Mouse (Mus musculus) stomach, embryonic 15.5 days (tissue): ENCODE measurements around the gene Galnt17. TPM values are rescaled to one million over a fixed set of nuclear protein-coding genes. Genes with fewer than 3 reads are reported as not detected.

Experiments
- ATAC-seq: fragments of 200-750 bp; cut with Nextera tagmentation; 2 replicates; pipeline ENCODE4 v1.8.0; 2017; ENCODE audit warnings: low read depth, moderate number of reproducible peaks, moderate TSS enrichment; ENCODE audit not compliant: insufficient read depth, low FRiP score
- H3K27ac ChIP-seq: fragments of 300-500 bp; sonication (generic); 2 replicates; pipeline ENCODE4 v1.5.1; 2015; ENCODE audit warnings: mild to moderate bottlenecking, inconsistent platforms
- H3K27me3 ChIP-seq: fragments of 300-500 bp; sonication (generic); replicated peaks from 2 replicates; pipeline ENCODE4 v1.6.1; 2015; ENCODE audit warnings: inconsistent platforms
- H3K36me3 ChIP-seq: fragments of 300-500 bp; sonication (generic); 2 replicates; pipeline ENCODE4 v1.6.1; 2015; ENCODE audit warnings: inconsistent platforms
- H3K4me1 ChIP-seq: fragments of 300-500 bp; sonication (generic); 2 replicates; pipeline ENCODE4 v1.6.1; 2015; ENCODE audit warnings: inconsistent platforms
- H3K4me2 ChIP-seq: fragments of 300-500 bp; sonication (generic); 2 replicates; pipeline ENCODE4 v1.6.1; 2015; ENCODE audit warnings: mild to moderate bottlenecking, inconsistent platforms
- H3K4me3 ChIP-seq: fragments of 300-500 bp; sonication (generic); replicated peaks from 2 replicates; pipeline ENCODE4 v1.5.1; 2015; ENCODE audit warnings: inconsistent platforms
- H3K9ac ChIP-seq: fragments of 300-500 bp; sonication (generic); 2 replicates; pipeline ENCODE4 v1.6.1; 2015; ENCODE audit warnings: inconsistent platforms
- H3K9me3 ChIP-seq: fragments of 300-500 bp; sonication (generic); 2 replicates; pipeline ENCODE4 v1.6.1; 2016; ENCODE audit warnings: inconsistent platforms
- WGBS: fragments of 180-500 bp; shearing (Covaris S2); methylation state at CpG from one replicate; pipeline ENCODE4 v1.1.7; 2015; 5-methylcytosine and 5-hydroxymethylcytosine counted together
- polyA plus RNA-seq: library from polyadenylated mRNA; unstranded; fragments of >200 nt; fragmentation: Nextera tagmentation; extraction: Ambion mirVana; gene quantifications from 2 replicates; pipeline ENCODE4 v1.2.1, GENCODE M21; 2015

Galnt17 gene
- polyA plus RNA-seq: 1.4 and 1.6 TPM in 2 replicates

DNA sequence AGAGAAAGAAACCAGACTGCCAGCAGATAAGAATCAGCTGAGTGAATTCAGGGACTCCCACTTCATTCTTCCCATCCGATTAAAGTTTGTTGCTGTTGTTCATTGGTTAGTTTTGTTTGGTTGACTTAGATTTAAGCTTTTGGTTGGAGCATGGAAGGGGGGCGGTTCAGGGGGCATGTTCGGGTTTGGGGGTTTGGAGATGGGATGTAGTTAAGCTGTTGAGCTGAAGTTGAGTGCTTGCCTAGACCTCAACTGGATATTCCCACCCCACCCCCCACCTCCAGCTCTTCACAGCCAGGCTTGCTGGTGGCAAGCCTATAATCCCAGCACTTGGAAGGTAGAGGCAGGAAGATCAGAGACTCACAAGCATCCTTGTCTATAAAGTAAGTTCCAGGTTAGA is at the start of gene Galnt17:
Gene Galnt17 (minus strand): TSS at position 101 of the 400 bp plus-strand sequence.
- no peaks in the 10 kb centered on the region for H3K9me3 ChIP-seq
- no peaks in the 10 kb centered on the region for H3K36me3 ChIP-seq
- H3K4me2 ChIP-seq: peak within 1 kb of the TSS; percentile 90
- peak within 1 kb of the TSS; percentile 56 for H3K4me3 ChIP-seq
- H3K4me1 ChIP-seq: peaks cover 17% of the 10 kb centered on the region
- no peak for ATAC-seq
- H3K27ac ChIP-seq: peak within 1 kb of the TSS; percentile 64
- H3K27me3 ChIP-seq: peaks cover 22% of the 10 kb centered on the region
- WGBS: 59% methylated on average over 3 of the region's 3 CpGs
- H3K9ac ChIP-seq: peak within 1 kb of the TSS; percentile 25

DNA sequence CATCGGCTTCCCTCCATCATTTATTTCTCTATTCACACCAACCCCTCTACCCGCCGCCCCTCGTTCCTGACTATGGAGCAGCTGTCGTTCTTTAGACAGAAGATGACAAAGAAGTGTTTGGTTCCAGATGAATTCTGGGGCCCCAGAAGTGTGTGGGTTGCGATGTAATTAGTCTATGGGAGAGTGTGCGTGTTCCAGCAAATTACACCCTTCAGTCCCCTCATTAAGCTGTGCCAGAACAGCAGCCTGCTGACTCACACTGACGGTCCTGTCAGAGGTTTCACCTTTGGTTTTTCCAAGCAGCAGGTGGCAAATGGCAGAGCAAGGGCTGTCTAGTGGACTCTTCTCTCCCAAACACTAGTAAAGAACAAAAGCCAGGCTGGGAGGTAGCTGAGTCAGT is 26.2 kb upstream of the Galnt17 start:
- WGBS: 76% methylated on average over 8 of the region's 8 CpGs
- Histone ChIP-seq H3K4me2 (no peak overlapping the region), H3K36me3 (no peaks in the 10 kb centered on the region), H3K9ac (no peak overlapping the region), H3K27me3 (no peaks in the 10 kb centered on the region), H3K4me3 (no peak overlapping the region), H3K4me1 (no peaks in the 10 kb centered on the region), H3K27ac (no peak overlapping the region), H3K9me3 (no peaks in the 10 kb centered on the region)
- ATAC-seq: no peak

DNA sequence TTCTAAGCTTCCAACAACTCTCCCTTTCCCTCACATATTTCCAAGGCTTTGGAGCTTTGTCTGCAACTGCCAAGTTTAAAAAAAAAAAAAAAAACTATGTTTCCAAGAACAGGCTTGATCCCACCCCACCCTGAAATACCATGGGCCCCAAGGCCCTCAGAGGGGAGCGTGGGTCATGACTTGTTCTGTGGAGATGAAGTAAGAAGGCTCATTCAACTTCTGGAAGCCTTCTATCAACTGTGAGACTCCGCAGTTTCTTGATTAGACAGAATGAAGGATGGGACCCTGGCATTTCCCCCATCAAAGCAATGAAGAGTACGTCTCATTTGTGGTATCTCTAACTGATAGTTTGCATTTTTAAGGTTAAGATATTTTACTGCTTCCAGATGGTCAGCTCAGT is 13.0 kb upstream of the Galnt17 start:
- Histone ChIP-seq H3K9me3 (no peaks in the 10 kb centered on the region), H3K4me3 (no peak overlapping the region), H3K9ac (no peak overlapping the region), H3K4me1 (no peaks in the 10 kb centered on the region), H3K27me3 (no peaks in the 10 kb centered on the region), H3K27ac (no peak overlapping the region), H3K4me2 (no peak overlapping the region), H3K36me3 (no peaks in the 10 kb centered on the region)
- no peak for ATAC-seq
- 40% methylated on average over 3 of the region's 3 CpGs for WGBS

DNA sequence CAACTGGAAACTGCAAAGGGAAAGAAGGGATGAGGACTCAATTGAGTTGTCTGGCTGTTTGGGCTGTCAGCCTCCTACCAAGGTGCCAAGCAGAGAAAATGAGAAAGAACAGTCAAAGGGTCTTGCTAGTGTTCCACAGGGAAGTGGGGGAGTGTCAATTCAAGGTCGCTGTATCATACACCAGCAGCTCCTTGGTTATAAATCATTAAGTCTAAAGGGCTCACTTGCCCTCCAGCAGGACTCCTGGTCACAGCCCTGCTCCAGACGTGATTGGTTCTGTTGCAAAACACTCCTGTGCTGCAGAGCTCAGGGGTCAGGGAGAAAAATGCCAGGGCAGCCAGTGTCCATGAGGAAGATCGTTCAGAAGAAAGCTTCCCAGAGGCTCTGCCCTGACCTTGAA is 11.3 kb upstream of the Galnt17 start:
- Histone ChIP-seq H3K9me3 (no peaks in the 10 kb centered on the region), H3K4me2 (no peak overlapping the region), H3K4me1 (no peaks in the 10 kb centered on the region), H3K27ac (no peak overlapping the region), H3K9ac (no peak overlapping the region), H3K27me3 (no peaks in the 10 kb centered on the region), H3K36me3 (no peaks in the 10 kb centered on the region), H3K4me3 (no peak overlapping the region)
- 22% methylated on average over 3 of the region's 3 CpGs for WGBS
- no peak for ATAC-seq

DNA sequence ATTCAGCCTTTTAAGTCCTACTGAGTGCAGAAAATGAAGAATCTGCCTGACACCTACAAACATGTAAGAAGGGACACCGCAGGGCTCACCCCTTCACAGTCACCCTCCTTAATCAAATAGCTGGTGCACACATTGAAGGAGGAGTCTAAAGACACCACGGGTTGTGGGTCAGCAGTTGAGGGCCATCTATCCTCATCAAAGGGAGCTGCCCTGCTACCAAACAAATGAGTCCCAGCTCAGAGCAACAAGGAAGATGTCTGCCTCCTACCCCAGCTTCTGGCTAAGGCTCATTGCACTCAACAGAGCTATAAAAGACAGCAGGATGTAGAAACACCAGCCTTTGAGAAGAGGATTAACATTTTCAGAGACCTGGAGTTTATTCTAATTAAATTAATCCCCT is 10.8 kb upstream of the Galnt17 start:
- Histone ChIP-seq H3K27me3 (no peaks in the 10 kb centered on the region), H3K27ac (no peak overlapping the region), H3K4me2 (no peak overlapping the region), H3K36me3 (no peaks in the 10 kb centered on the region), H3K9me3 (no peaks in the 10 kb centered on the region), H3K9ac (no peak overlapping the region), H3K4me3 (no peak overlapping the region), H3K4me1 (no peaks in the 10 kb centered on the region)
- no peak for ATAC-seq
- 34% methylated on average over 2 of the region's 2 CpGs for WGBS

DNA sequence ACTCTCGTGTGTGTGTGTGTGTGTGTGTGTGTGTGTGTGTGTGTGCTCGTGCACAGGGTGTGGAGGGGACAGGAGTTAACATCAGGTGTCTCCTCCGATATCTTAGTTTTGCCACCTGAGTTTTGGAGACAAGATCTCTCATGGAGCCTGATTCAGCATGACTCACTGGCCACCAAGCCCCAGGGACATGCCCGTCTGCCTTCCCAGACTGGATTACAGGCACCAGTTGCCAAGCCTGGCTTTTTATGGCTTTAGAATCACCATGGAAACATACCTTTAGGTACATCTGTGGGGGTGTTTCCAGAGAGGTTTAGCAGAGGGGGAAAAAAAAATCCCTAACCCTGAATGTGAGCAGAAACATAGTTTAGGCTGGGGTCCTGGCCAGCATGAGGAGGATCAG is 6.7 kb upstream of the Galnt17 start:
- Histone ChIP-seq H3K27ac (no peak overlapping the region), H3K9me3 (no peaks in the 10 kb centered on the region), H3K9ac (no peak overlapping the region), H3K4me2 (no peak overlapping the region), H3K4me3 (no peak overlapping the region), H3K4me1 (no peaks in the 10 kb centered on the region), H3K36me3 (no peaks in the 10 kb centered on the region), H3K27me3 (no peaks in the 10 kb centered on the region)
- 73% methylated on average over 4 of the region's 4 CpGs for WGBS
- ATAC-seq: no peak

DNA sequence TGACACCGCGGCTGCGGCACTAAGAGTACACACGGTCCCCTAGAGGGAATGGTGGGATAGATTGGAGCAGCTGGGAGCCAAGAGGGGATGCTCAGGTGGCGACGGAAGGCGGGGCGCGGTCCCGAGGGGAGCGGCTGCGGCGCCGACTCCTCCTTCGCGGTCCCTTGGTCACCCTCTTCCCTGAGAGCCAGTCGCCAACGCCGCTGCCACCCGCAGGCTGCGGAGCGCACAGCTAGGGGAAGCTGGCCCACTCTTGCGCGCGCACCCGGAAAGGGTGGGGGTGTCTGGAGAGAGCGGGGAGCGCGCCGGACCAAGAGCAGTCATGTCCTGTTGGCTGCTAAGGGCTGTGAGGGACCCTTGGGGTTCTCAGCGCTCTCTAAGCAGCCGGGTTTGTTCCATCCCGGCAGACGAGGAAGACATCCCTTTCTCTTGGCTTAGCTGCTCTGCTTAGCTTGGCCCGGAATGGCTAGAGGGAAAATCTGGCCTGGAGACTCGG is 593 bp downstream of the Galnt17 start:
- Histone ChIP-seq H3K27me3 (peaks cover 22% of the 10 kb centered on the region), H3K4me3 (peak overlapping the region; percentile 56), H3K4me2 (peak overlapping the region; percentile 90), H3K27ac (peak overlapping the region; percentile 64), H3K9ac (peak overlapping the region; percentile 25), H3K9me3 (no peaks in the 10 kb centered on the region), H3K4me1 (peaks cover 17% of the 10 kb centered on the region), H3K36me3 (no peaks in the 10 kb centered on the region)
- WGBS: under 1% methylated on average over 36 of the region's 36 CpGs
- ATAC-seq: peak; percentile 84

DNA sequence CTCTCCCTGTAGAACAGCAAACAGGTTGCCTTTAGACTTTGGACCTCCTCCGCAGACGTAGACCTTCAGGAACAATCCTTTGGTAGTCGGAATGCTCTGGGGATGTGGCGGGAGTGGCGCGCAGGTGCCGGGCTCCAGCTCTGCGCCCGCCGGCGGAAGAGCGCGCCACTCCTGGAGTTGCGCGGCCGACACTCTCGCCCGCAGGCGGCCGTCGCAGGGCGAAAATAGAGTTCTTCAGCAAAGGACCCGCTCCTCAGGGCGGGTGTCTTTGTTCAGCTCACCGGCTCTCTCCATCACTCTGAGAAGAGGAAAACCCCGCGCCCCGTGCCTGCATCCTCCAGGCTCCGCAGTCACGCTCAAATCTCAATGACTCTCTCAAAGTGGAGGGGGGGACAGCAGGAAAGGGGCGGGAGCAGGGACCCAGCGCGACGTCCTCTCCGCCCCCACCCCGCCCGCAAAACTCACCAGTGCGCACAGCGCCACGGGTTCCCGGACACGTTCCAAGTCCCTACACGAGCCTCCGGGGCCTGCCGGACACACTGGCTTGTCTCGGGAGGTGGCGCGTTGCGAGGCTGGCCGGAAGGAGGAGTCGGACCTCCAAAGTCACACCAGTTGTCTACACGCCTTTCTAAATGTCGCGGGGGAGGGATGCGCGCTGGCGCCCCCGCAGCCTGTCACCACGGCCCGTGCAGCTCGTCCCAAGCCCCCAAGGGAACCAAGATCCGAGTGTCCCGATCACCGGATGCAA is 1.2 kb downstream of the Galnt17 start:
- Histone ChIP-seq H3K9ac (peak overlapping the region; percentile 17; the same call in 1 of the 2 replicates), H3K27me3 (peaks cover 22% of the 10 kb centered on the region), H3K27ac (peak overlapping the region; percentile 64; the same call in 1 of the 2 replicates), H3K36me3 (no peaks in the 10 kb centered on the region), H3K4me2 (peak overlapping the region; percentile 90), H3K4me1 (peaks cover 17% of the 10 kb centered on the region), H3K9me3 (no peaks in the 10 kb centered on the region), H3K4me3 (peak overlapping the region; percentile 56)
- under 1% methylated on average over 64 of the region's 64 CpGs for WGBS
- ATAC-seq: peak; percentile 47; the same call in 1 of the 2 replicates

DNA sequence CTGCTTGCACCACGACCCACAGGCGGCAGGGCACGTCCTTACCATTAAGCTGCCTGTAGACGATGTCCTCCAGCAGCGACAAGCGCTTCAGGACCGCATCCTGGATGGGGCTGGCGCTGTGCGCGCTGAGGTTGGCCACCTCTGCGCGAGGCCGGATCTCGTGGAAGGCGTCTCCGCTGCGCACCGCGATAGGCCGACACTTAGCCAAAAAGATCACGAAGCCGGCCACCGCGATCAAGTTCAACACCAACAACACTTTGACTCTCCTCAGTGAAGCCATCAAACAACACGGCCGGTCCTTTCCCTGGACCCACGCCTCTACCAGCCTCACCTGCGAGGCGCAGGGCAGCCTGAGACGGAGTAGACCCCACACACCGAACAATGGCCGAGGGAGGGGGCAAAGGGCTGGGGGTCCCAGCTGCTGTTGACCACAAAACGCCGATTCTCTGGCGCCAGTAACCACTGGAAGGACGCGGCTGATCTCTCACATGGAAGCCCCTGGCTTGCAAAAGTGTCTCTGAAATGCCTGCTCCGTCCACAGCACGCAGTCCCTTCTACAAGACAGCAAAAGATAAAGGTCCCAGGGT is 1.9 kb downstream of the Galnt17 start:
- Histone ChIP-seq H3K9me3 (no peaks in the 10 kb centered on the region), H3K27me3 (peaks cover 22% of the 10 kb centered on the region), H3K4me2 (peak overlapping the region; percentile 90), H3K4me3 (peak overlapping the region; percentile 56), H3K27ac (no peak overlapping the region), H3K36me3 (no peaks in the 10 kb centered on the region), H3K9ac (no peak overlapping the region), H3K4me1 (peaks cover 17% of the 10 kb centered on the region)
- 1% methylated on average over 39 of the region's 39 CpGs for WGBS
- ATAC-seq: no peak

DNA sequence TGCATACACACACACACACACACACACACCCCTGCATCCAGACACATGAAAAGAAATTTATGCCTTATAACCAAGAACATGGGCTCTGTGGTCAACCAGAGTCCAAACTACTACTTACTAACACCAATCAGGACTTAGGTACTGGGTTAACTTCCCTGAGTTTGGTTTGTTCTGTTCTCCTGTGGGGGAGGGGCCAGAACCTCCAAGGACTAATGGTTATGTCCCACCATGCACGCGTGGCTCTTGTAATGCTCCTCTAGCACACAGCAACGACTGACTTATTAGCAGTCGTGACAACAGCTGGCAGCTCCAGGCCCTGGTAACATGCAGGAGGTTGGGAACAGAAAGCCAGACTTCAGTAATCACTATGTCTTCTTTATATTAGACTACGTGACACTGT is 3.1 kb downstream of the Galnt17 start:
- H3K4me1 ChIP-seq: peaks cover 17% of the 10 kb centered on the region
- no peak for ATAC-seq
- no peak overlapping the region for H3K9ac ChIP-seq
- H3K27me3 ChIP-seq: peaks cover 22% of the 10 kb centered on the region
- no peak overlapping the region for H3K4me2 ChIP-seq
- H3K9me3 ChIP-seq: no peaks in the 10 kb centered on the region
- 55% methylated on average over 5 of the region's 5 CpGs for whole genome bisulfite sequencing
- no peak overlapping the region for H3K27ac ChIP-seq
- H3K36me3 ChIP-seq: no peaks in the 10 kb centered on the region
- no peak overlapping the region for H3K4me3 ChIP-seq

DNA sequence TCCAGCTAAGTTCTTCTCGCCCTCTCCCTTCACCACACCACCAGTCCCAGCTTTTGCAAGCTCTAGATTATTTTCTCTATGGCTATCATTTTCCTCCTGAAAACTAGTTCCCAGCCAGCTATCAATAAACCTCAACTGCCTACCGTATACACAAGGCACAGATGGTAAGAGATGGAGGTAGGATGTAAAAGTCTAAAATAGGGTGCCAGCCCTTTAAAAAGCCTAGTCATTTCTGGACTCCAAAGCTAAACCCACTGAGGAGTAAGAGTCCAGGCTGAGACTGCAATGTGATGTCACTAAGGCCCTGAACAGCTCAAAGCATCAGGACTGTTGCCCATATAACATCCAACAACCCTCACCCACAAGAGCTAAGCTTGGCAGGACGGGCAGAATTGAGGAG is 6.8 kb downstream of the Galnt17 start:
- Histone ChIP-seq H3K9ac (no peak overlapping the region), H3K4me1 (peaks cover 6% of the 10 kb centered on the region), H3K27ac (no peak overlapping the region), H3K4me2 (no peak overlapping the region), H3K27me3 (peaks cover 9% of the 10 kb centered on the region), H3K4me3 (no peak overlapping the region), H3K9me3 (no peaks in the 10 kb centered on the region), H3K36me3 (no peaks in the 10 kb centered on the region)
- ATAC-seq: no peak
- 87% methylated on average over 3 of the region's 3 CpGs for WGBS

DNA sequence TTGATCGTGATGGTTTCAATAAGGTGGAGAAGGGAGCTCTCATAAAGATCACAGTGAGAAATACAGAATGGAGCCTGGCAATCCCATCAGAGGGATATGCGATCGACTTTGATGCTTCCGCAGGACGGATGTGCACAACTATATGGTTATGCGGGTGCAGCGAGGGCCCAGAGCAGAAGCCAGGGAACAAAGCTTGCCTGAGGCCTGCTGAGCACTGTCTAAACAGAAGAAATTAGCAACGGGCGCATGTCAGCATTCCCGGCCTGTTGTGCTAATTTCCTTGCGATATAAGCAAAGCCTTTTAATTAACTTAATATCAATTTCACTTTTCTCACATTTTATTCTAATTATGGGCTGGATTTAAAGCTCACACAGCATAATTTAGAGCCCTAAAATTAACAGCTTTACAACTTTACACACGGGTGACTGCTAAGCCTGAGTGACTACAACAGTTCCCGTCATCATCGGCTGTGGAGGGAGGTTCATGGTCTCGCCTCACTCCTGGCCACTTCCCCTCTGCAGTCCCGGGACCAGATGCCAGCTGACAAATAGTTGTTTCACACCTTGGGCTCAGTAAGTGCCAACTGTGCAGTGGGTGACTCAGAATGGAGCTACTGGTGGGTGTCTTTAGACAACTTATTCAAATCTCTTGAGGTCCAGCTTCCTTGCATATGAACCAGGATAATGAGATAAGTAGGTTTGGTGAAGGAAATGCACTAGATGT is 14.4 kb downstream of the Galnt17 start:
- Histone ChIP-seq H3K4me3 (no peak overlapping the region), H3K9ac (no peak overlapping the region), H3K27ac (no peak overlapping the region), H3K9me3 (no peaks in the 10 kb centered on the region), H3K36me3 (no peaks in the 10 kb centered on the region), H3K4me2 (no peak overlapping the region), H3K27me3 (no peaks in the 10 kb centered on the region), H3K4me1 (no peaks in the 10 kb centered on the region)
- no peak for ATAC-seq
- WGBS: 88% methylated on average over 16 of the region's 16 CpGs
